Mouse (Mus musculus) gastrocnemius, postnatal 25 days (tissue): ENCODE measurements at regions not wholly inside any gene's neighbourhood (a gene's known extent, or its start where the extent isn't known, plus 50 kb on each side); places are given as distances from the start of the nearest gene placed in this dataset.

ENCODE experiments used
- DNase-seq: peaks from one replicate; pipeline ENCODE4 v3.0.0; 2022

DNA sequence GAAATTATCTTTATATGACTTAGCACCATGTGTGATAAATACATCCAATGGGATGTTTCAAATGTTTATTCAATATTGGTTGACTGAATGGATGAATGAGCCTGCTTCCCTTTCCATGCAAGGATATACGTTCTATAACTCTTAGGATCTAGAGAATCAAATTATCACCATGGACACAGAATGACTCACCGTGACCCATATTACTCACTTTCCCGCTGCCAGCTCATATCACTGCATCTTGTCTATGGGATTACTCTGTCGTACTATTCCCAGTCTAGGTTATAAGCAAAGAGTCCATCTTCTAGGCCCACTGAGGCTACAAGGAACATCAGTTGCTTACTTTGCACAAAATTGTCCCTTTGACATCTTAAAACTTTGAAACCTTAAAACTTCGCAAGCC is 141.0 kb upstream of the Thbs1 start:
- DNase-seq: no peak

DNA sequence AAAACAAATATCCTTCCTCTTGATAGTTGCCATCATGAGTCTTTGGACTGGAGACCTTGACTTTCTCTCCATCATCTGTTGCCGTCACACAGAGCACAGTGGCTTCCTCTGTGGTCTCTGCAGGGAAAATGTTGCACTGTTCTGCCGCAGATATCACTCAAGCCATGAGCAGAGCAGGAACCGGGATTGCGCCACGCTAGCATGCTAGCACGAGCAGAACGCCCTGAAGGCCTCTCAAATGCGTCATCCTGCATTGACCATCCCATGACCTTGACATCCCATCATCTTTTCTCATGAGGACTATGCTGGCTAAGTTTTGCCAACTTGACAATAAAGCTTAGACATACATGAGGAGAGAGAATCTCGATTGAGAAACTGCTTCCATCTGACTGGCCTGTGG is 134.6 kb upstream of the Thbs1 start:
- no peak for DNase-seq

DNA sequence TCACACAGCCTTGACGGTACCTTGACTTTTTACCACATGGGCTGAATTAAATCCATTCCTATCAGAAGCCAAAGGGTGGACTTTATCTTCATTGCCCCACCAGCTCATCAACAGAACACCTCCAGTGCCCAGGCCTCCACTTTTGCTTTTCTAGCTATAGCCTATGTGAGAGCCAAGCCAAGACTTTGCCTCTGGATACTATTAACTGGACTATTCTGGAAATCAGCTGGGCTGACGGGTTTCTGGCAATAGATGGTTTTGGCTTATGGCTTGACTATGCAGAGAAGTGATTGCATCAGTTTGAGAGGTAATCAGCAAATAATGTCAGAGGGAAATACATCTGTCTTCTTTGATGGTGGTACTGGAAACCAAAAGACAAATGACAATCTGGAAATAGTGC is 130.8 kb upstream of the Thbs1 start:
- no peak for DNase-seq

DNA sequence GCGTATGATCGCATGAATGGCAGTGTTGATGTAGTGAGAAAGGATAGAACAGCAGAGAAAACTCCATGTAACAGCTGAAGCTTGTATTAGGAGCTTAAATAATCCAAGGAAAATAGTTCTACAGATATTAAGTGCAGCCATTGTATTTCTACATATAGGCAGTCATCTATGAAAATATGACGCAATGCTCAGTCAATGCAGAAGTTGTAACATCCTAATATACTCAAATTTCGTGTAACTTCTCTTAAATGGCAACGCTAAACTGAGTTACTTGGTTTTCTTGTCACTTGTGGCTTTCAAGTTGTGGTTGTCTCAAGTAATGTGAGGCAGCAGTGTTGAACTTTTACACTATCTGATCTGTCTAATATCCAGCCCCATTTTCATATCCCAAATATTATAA is 127.1 kb upstream of the Thbs1 start:
- DNase-seq: no peak

DNA sequence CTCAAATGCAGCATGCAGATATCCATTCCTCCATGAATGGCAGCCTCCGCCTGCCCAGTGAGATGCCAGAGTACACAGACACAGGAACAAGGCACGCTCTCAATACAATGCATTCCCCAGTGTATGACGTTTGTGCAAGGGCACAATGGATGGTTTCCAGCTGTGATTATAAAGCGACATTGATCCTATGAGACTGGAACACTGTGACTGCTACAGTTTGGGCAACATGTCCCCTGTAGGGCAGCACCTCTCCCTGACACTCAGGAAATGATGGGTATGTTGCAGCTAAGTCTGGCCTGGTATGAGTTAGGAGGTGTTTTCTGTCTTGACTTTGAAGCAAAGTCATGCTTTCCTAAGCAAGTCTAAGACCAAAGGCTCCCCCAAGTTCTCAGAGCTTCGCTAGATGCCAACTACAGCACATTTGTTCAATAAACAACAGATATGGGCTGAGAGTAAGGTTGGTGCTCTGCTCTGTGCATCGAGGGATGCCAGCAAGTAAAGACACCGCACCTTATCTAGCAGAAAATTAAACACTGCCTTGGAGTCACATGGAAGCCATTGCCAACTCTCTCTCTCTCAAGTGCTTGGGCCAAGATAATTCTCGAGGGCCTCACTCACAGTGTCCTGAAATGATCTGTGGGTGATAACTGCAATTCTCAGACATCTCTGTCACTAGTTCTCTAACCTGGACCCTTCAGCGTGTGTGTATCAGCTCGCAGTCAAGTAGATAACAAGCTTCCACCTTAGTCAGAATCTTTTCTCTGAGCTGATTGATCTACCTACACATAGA is 124.1 kb upstream of the Thbs1 start:
- DNase-seq: no peak

DNA sequence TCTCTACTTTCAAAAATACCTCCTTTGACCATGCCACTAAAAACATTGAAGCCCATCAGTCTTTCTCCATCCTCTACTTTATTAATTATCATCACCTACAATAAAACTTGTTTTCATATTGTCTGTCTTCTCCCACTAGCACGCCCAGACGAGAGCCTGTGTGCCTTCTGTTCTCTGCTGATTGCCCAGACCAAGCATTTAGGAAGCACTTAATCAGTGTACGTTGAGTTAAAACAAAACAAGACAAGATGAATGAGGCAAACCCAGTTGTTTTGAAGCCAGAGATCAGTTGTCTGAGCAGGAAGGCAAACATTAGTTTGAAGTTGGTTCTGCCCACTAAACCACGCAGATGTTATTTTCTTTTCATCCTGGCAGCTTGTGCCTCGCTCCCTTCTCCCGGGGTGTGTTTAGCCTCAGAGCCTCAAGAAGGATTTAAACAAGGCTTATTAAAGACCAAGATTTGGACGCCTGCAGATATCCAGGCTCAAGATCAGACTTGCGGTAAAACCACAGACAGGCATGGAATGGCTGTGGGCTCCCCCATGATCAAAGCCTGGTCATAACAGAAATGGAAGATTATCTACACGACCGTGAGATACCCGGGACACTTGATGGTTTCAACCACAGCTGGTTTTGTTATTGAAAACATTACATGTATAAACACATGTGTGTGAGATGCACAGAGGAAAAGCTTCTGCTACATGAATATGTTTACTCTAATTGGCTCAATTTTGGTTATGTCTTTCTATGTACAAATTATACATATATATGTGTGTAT is 123.1 kb upstream of the Thbs1 start:
- no peak for DNase-seq

DNA sequence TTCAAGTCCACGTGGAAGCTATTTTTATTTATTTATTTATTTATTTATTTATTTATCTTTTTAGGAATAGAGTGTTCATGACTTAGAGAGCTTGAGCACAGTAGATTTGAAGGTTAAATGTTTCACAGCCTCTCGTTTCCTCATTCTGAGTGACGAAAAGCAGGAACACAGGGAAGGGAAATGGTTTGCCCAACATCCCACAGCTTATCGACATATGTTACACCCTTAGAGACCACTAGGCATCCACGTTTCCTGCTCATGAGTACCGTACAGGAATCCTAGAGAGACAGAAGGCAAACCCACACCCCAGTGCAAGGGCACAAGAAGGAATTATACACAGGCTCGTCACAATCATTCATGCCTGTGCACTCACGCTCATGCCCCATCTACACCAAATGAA is 122.5 kb upstream of the Thbs1 start:
- DNase-seq: no peak

DNA sequence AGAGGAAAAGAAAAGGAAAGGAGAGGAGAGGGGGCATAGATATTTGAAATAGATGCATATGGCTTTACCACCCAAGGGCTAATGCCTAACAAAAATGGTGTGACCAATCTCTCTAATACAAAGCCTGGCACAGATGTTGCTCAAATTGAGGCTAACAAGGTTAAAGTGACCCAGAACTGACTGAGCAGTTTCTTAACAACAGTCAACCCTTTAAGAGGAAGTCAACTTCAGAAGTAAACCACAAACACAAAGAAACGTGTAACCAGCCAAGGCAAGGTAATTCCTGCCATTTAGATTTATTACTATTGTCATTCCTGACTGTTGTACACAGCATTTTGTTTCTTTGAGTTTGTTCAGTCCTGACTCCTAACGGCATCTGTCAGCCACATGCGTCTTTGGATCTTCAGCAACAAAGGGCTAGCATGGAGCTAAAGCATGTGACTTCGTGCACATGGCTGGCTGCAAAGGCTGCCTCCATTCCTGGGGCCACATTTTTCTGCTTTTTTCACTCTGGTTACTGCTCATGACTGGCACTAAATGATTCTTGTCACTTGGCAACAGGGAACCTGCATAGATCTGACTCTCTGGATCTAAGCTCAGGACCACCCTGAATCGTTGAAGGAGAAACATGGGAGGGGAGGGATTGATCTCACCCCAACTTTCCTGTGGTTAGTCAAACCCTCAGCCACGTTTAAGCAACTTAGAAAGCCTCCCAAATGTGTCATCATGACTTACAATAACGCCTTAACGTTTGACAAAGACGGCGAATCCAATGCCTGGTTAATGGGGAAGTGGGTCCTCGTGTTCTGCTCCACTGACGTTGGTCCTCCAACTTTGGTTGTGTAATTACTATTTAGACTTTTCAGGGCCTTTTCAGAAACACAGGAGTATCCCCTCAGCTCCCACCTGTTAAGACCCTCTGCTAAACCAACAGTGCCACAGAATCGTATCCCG is 115.3 kb upstream of the Thbs1 start:
- no peak for DNase-seq

DNA sequence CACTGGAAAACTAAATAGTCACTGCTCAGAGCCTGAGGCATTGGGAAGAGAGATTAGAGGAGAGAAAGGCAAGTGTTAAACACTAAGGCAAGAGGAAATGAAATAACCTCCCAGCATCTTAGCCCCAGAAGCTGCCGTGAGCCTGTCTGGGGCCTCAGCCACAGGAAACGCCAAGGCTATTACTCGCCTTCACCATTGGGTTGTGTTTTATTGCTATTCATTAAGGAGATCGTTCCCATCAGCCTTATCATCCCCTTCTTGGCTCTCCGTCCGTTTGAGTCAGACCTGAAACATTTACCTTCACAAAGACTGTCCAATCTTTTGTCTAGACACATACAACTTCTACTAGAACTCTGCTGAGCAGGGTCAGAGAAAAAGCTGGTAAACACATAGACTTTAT is 112.0 kb upstream of the Thbs1 start:
- DNase-seq: no peak

DNA sequence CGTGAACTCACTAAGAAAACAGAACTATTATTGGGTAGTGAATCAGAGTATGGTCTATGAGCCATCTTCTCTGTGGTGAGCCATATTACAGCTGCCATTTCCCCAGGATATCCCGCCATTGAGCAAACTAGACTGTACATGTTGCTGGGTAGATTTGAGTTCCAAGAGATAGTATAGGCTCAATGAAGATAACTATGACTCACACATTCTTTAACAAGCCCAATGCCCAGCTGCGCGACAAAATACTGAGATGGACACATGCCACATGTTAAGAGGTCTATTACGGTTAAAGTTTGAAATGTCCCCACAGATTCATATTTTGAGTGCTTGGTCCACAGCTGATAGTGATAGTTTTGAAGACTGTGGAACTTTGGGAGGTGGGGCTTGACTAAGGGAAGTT is 107.5 kb upstream of the Thbs1 start:
- no peak for DNase-seq

DNA sequence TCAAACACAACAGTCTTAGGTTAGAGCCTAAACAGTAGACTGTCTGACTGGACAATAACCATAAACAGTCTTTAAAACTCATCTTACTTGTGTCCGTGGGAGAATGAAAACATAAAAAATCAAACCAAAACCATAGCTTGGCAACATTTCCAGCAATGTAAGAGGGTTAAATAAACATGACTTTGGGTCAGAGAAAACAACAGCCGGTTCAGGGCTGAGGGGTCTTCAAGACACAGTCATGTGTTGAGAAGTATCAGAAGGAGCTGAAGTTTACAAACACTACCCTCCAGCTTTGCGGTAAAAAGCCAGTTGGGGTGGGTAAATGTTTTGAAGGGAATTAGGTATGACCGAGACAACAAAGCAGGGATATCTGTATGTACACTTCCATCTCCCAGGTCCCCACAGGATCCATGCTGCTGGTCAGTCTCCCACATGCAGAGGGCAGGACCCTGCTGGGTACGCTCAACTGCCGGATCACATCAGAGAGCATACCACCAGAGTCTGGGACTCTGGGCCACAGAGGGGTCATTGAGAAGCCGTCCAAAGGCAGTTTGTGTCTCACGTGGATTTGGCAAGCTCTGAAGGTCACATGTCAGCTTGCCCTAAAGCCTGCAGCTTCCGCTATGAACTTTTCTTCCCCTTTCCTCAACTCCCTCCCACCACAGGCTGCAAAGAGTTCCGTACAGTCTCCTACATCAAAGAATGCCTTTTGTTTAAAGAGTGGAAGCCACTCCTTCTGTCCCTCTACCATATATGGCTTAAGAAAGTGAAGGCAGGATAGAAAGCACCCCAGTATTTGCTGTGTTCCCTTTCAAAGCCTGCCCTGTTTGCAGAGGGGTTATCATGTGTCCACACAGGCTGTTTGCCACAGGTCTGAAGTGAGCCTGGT is 103.9 kb upstream of the Thbs1 start:
- no peak for DNase-seq

DNA sequence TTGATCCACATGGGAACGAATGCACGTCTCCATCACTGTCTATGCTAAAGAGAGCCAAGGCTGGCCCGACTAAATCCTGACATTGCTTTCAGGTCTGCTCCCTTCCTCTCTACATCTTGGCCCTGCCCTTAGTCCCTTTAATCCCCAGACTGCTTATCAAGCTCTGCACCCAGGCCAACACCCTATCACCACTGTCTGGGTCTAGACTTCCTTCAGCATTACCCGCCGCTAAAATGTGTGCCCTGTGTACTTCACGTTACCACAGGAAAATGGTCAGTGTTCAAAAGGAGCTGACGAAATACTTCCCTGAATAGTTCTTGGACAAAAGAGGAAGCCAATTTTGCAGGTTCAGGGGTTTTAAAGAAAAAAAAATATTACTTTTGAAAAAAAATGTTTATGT is 100.0 kb upstream of the Thbs1 start:
- no peak for DNase-seq

DNA sequence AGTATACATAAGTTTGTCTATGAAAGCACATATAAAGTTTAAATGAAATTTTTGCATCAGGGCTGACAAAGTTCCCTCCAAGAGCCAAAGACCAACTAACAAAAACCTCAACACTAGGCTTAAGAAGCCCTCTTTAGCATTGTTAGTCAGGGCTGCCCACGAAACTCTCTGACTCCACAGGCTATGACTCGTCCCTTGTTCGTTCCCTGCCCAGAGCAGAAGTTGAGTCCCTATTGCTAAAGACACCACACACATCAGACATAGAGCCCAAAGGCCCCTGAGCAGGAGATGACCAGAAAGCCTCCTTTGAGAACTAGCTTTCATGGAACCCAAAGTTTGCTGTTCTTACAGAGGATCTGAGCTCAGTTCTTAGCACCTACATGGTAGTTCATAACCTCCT is 99.5 kb upstream of the Thbs1 start:
- no peak for DNase-seq

DNA sequence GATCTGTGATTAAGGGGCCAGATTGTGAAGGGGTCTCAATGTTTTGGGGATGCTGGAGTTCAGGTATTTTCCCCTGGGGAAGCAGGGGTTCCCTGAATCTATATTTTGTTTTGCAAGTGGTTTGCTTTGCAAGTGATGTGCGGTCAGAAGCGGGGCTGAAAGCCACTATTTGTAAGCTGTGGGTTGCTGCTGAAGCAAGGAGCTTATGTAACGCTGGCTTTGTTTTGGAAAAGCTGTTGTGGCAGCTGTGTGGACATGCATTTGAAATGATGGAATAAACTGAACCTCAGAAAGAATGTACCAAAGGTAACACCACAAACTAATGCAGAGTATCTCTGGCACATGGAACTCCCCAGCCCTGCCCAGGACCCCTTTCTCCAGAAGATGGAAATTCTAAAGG is 98.5 kb upstream of the Thbs1 start:
- DNase-seq: no peak

DNA sequence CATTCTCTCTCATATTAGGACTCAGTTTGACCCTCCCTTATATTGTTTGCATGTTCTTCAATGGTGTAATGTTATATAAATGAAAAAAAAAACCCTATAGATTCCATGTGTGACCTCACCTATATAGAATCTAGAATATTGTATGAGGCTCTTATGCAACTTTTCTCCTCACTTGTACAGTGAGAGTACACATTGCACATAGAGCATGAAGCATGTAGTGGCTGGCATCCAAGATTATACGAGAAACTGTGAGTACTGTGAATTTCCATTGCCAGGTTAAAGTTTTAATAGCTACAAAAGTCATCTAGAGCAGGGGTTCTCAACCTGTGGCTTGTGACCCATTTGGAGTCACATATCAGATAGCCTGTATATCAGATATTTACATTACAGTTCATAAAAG is 96.5 kb upstream of the Thbs1 start:
- no peak for DNase-seq

DNA sequence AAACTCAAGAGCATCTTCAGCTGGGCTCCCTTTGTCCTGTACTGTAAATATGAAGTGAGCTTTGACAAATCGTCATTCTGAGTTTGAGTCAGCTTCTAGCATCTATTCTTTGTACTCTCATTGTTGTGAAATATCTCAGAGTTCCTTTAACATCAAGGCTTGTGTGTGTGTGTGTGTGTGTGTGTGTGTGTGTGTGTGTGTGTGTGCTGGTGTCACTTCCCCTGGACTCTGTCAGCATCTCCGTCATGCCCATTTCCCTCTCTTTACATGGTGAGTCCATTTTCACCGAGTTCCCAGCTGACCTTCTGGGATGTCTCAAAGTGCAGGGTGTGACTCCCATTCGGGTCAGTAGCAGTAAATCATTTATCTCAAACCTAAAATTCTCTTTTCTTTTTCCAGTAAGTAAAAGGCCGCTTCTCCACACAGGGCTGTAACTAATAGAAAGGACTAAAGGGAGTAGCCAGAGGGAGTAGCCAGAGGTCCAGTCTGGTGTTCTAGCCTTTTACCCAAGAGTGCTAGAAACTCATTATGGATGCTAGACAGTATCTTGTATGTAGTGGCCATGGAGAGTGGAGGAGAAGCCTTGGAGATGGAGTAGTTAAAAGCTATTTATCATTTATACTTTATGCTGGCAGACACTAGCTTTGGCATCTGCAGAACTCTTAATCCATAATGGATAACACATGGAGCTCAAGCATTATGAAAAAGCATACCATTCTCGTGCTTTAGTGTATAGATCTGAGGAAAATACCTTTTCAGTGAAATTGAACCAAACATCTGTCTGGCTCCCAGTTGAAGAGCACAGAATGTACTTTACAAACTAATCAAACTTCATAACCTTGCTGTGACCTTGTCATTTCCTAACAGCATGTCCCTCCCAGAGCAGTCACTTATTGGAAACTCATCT is 85.6 kb upstream of the Thbs1 start:
- DNase-seq: no peak

DNA sequence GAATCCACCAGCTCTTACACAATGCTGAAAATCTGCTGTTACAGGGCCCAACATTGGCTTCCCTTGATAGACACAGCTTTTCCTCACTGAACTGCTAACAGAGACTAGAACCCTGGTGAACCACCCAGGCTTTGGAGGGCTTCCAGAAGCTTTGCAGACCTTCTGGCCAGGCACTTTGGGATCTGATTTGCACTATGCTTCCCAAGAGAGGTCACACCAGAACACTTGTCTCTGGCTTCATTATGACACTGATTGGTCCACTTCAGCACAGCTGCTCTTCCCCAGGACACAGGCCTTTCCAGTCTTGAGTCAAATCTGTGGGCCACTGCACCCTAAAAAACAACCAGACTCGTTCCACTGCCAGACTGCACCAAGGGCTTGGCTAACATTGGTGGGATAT is 82.8 kb upstream of the Thbs1 start:
- DNase-seq: peak; percentile 71

DNA sequence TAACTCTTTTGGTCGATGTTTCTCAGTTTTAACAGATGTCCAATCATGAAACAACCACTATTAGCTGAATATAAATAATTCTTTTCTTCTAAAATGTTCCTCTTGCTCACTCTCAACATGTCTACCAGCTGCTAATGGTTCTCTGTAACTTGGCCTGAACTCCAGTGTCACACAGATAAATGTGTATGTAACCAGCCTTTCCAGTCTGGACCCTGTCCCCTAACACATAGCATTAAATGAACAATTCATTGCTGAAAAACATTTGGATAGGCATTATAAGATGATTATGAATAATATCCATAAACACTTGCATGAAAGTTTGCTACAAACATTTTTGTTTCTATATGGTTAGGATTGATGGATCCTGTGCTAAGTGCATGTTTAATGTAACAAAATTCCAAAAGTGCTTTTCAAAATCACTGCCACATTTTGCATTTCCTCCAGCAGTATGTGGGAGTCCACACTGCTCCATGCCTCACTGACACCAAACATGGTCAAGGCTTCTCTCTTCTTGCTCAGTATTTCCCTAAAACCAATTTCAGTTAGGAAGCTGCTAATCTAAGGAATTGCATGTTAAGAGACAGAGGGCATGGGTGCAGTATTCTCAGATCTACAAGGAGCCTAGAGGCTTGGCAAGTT is 82.1 kb upstream of the Thbs1 start:
- DNase-seq: no peak

DNA sequence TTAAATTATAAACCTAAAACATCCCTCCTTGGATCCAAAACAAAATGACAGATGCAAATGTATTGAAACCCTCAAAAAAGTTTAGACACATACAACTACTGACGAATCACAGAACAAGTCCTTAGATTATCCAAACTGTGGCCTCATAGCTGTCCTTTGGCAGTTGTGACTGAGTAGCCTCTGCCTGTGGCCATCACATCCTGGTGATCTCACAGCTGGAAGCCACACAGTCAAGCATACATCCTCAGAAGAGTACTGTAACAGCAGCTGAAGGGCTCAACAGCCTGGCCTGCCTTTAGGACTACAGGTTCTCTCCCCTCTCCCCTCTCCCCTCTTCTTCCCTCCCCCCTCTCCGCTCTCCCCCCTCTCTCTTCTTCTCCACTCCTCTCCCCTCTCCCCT is 80.0 kb upstream of the Thbs1 start:
- no peak for DNase-seq

DNA sequence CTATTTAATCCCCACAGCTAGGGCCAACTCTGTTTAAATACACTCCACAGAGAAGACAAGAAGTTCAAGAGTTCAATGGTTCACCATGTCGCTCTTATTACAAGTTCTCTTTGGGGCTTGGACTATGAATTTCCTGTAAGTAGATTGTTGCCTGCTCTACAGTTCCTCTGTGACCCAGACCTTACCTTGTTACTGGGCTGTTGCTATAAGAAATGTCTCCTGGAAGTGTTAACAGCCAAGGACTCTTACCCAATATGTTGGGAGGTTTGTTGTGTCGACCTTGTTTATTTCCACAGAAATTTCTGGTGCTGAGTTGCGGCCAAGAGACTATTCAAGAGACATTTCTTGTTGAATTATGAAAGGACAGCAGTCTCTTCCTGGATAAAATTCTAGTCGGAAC is 78.3 kb upstream of the Thbs1 start:
- no peak for DNase-seq
